Mouse (Mus musculus): ENCODE measurements around the gene Fitm1. TPM values are rescaled to one million over a fixed set of nuclear protein-coding genes. Genes with fewer than 3 reads are reported as not detected.

The Fitm1 gene
- polyA plus RNA-seq, 1 experiment from 2014 or later: 2.0 TPM

GRCm38 (mm10) chr14:55585566-55585960 is 10.1 kb downstream of the Fitm1 start:
- H3K4me1 ChIP-seq: peaks cover 27% of the 10 kb centered on the region
- no peak for ATAC-seq (ENCODE audit: low FRiP score)
- H3K9ac ChIP-seq (replicated peaks): no peak overlapping the region
- 65% methylated on average over 6 of the region's 6 CpGs for WGBS
- no peaks in the 10 kb centered on the region for H3K27me3 ChIP-seq (replicated peaks)
- H3K4me2 ChIP-seq: peak overlapping the region; percentile 76
- peaks cover 27% of the 10 kb centered on the region for H3K36me3 ChIP-seq
- H3K4me3 ChIP-seq (replicated peaks): peak overlapping the region; percentile 55
- no peaks in the 10 kb centered on the region for H3K9me3 ChIP-seq (replicated peaks)
- no peak overlapping the region for H3K27ac ChIP-seq (replicated peaks)

GRCm38 (mm10) chr14:55586149-55586548 is 10.7 kb downstream of the Fitm1 start:
- H3K9ac ChIP-seq (replicated peaks): no peak overlapping the region
- 96% methylated on average over 2 of the region's 2 CpGs for WGBS
- H3K4me1 ChIP-seq: peaks cover 28% of the 10 kb centered on the region
- peaks cover 21% of the 10 kb centered on the region for H3K36me3 ChIP-seq
- H3K27me3 ChIP-seq (replicated peaks): no peaks in the 10 kb centered on the region
- no peak overlapping the region for H3K4me3 ChIP-seq (replicated peaks)
- no peak overlapping the region for H3K4me2 ChIP-seq
- no peaks in the 10 kb centered on the region for H3K9me3 ChIP-seq (replicated peaks)
- no peak for ATAC-seq (ENCODE audit: low FRiP score)
- H3K27ac ChIP-seq (replicated peaks): no peak overlapping the region

- no peaks in the 10 kb centered on the region for H3K27me3 ChIP-seq (replicated peaks)
- no peak overlapping the region for H3K9ac ChIP-seq (replicated peaks)
- H3K9me3 ChIP-seq (replicated peaks): no peaks in the 10 kb centered on the region
- peaks cover 18% of the 10 kb centered on the region for H3K36me3 ChIP-seq
- H3K4me2 ChIP-seq: no peak overlapping the region
- no peak overlapping the region for H3K4me3 ChIP-seq (replicated peaks)
- peaks cover 53% of the 10 kb centered on the region for H3K4me1 ChIP-seq
- H3K27ac ChIP-seq (replicated peaks): no peak overlapping the region
- 99% methylated on average over 5 of the region's 5 CpGs for WGBS
- ATAC-seq (ENCODE audit: low FRiP score): no peak
These were observed 13.9 kb downstream of the Fitm1 start for GRCm38 (mm10) chr14:55589271-55589670.

GRCm38 (mm10) chr14:55589771-55590448 is 14.5 kb downstream of the Fitm1 start:
- H3K4me1 ChIP-seq: peaks cover 48% of the 10 kb centered on the region
- H3K4me3 ChIP-seq (replicated peaks): peak overlapping the region; percentile 93
- peak overlapping the region; percentile 92; the same call in 1 of the 2 replicates for H3K27ac ChIP-seq (replicated peaks)
- no peak for ATAC-seq (ENCODE audit: low FRiP score)
- H3K9me3 ChIP-seq (replicated peaks): no peaks in the 10 kb centered on the region
- H3K27me3 ChIP-seq (replicated peaks): no peaks in the 10 kb centered on the region
- WGBS: 89% methylated on average over 11 of the region's 11 CpGs
- H3K36me3 ChIP-seq: peaks cover 24% of the 10 kb centered on the region
- peak overlapping the region; percentile 87 for H3K9ac ChIP-seq (replicated peaks)
- peak overlapping the region; percentile 95 for H3K4me2 ChIP-seq

GRCm38 (mm10) chr14:55590748-55591330 is 15.4 kb downstream of the Fitm1 start, which contains the start of gene Psme2:
Gene Psme2, minus strand, starts transcription at chr14:55591113.
- peak within 1 kb of the TSS; percentile 93 for H3K4me3 ChIP-seq (replicated peaks)
- H3K27me3 ChIP-seq (replicated peaks): no peaks in the 10 kb centered on the region
- H3K4me2 ChIP-seq: peak within 1 kb of the TSS; percentile 95
- H3K27ac ChIP-seq (replicated peaks): peak within 1 kb of the TSS; percentile 92
- ATAC-seq (ENCODE audit: low FRiP score): peak; percentile 96
- under 1% methylated on average over 21 of the region's 22 CpGs for WGBS
- H3K4me1 ChIP-seq: peaks cover 39% of the 10 kb centered on the region
- peaks cover 34% of the 10 kb centered on the region for H3K36me3 ChIP-seq
- H3K9ac ChIP-seq (replicated peaks): peak within 1 kb of the TSS; percentile 87
- H3K9me3 ChIP-seq (replicated peaks): no peaks in the 10 kb centered on the region

- H3K36me3 ChIP-seq: peaks cover 39% of the 10 kb centered on the region
- peak within 1 kb of the TSS; percentile 93 for H3K4me3 ChIP-seq (replicated peaks)
- peaks cover 39% of the 10 kb centered on the region for H3K4me1 ChIP-seq
- no peaks in the 10 kb centered on the region for H3K9me3 ChIP-seq (replicated peaks)
- H3K9ac ChIP-seq (replicated peaks): peak within 1 kb of the TSS; percentile 87
- WGBS: 0% methylated on average over 33 of the region's 33 CpGs
- no peaks in the 10 kb centered on the region for H3K27me3 ChIP-seq (replicated peaks)
- peak within 1 kb of the TSS; percentile 95 for H3K4me2 ChIP-seq
- ATAC-seq (ENCODE audit: low FRiP score): peak; percentile 90
- peak within 1 kb of the TSS; percentile 92 for H3K27ac ChIP-seq (replicated peaks)
These were observed 16.0 kb downstream of the Fitm1 start, which contains the start of gene Rnf31 for GRCm38 (mm10) chr14:55591331-55591891. Gene Rnf31, plus strand, starts transcription at chr14:55591708.

GRCm38 (mm10) chr14:55592226-55592625 is 16.8 kb downstream of the Fitm1 start:
- H3K9me3 ChIP-seq (replicated peaks): no peaks in the 10 kb centered on the region
- H3K4me2 ChIP-seq: peak overlapping the region; percentile 95
- H3K36me3 ChIP-seq: peaks cover 45% of the 10 kb centered on the region
- 6% methylated on average over 16 of the region's 16 CpGs for WGBS
- H3K27me3 ChIP-seq (replicated peaks): no peaks in the 10 kb centered on the region
- peak overlapping the region; percentile 87 for H3K9ac ChIP-seq (replicated peaks)
- H3K4me3 ChIP-seq (replicated peaks): peak overlapping the region; percentile 93
- peaks cover 39% of the 10 kb centered on the region for H3K4me1 ChIP-seq
- ATAC-seq (ENCODE audit: low FRiP score): no peak
- H3K27ac ChIP-seq (replicated peaks): peak overlapping the region; percentile 92

- peaks cover 25% of the 10 kb centered on the region for H3K4me1 ChIP-seq
- WGBS: 72% methylated on average over 13 of the region's 13 CpGs
- H3K4me3 ChIP-seq (replicated peaks): no peak overlapping the region
- H3K27ac ChIP-seq (replicated peaks): no peak overlapping the region
- H3K27me3 ChIP-seq (replicated peaks): no peaks in the 10 kb centered on the region
- no peak for ATAC-seq (ENCODE audit: low FRiP score)
- peaks cover 70% of the 10 kb centered on the region for H3K36me3 ChIP-seq
- H3K9ac ChIP-seq (replicated peaks): no peak overlapping the region; the same call in 1 of the 2 replicates
- H3K9me3 ChIP-seq (replicated peaks): no peaks in the 10 kb centered on the region
- H3K4me2 ChIP-seq: no peak overlapping the region
These were observed 20.7 kb downstream of the Fitm1 start for GRCm38 (mm10) chr14:55596036-55596690.

GRCm38 (mm10) chr14:55598521-55599390 is 23.3 kb downstream of the Fitm1 start:
- 96% methylated on average over 21 of the region's 21 CpGs for WGBS
- no peaks in the 10 kb centered on the region for H3K9me3 ChIP-seq (replicated peaks)
- no peak for ATAC-seq (ENCODE audit: low FRiP score)

GRCm38 (mm10) chr14:55603271-55603632 is 27.8 kb downstream of the Fitm1 start, which contains the start of gene Irf9:
Gene Irf9, plus strand, starts transcription at chr14:55603571.
- no peaks in the 10 kb centered on the region for H3K9me3 ChIP-seq (replicated peaks)
- H3K4me3 ChIP-seq (replicated peaks): peak within 1 kb of the TSS; percentile 34
- peak within 1 kb of the TSS; percentile 63; the same call in 1 of the 2 replicates for H3K27ac ChIP-seq (replicated peaks)
- H3K4me1 ChIP-seq: peaks cover 12% of the 10 kb centered on the region
- H3K27me3 ChIP-seq (replicated peaks): no peaks in the 10 kb centered on the region
- H3K36me3 ChIP-seq: peaks cover 82% of the 10 kb centered on the region
- 86% methylated on average over 7 of the region's 7 CpGs for WGBS
- H3K9ac ChIP-seq (replicated peaks): no peak within 1 kb of the TSS
- no peak for ATAC-seq (ENCODE audit: low FRiP score)
- peak within 1 kb of the TSS; percentile 54 for H3K4me2 ChIP-seq

More at GRCm38 (mm10) chr14:55598521-55599390, 23.3 kb downstream of the Fitm1 start:
- Histone ChIP-seq H3K27me3 (replicated peaks) (no peaks in the 10 kb centered on the region), H3K27ac (replicated peaks) (no peak overlapping the region), H3K4me2 (no peak overlapping the region), H3K4me3 (replicated peaks) (no peak overlapping the region), H3K4me1 (peaks cover 11% of the 10 kb centered on the region), H3K36me3 (peaks cover 95% of the 10 kb centered on the region), H3K9ac (replicated peaks) (no peak overlapping the region)
